In the genomic region with DNA sequence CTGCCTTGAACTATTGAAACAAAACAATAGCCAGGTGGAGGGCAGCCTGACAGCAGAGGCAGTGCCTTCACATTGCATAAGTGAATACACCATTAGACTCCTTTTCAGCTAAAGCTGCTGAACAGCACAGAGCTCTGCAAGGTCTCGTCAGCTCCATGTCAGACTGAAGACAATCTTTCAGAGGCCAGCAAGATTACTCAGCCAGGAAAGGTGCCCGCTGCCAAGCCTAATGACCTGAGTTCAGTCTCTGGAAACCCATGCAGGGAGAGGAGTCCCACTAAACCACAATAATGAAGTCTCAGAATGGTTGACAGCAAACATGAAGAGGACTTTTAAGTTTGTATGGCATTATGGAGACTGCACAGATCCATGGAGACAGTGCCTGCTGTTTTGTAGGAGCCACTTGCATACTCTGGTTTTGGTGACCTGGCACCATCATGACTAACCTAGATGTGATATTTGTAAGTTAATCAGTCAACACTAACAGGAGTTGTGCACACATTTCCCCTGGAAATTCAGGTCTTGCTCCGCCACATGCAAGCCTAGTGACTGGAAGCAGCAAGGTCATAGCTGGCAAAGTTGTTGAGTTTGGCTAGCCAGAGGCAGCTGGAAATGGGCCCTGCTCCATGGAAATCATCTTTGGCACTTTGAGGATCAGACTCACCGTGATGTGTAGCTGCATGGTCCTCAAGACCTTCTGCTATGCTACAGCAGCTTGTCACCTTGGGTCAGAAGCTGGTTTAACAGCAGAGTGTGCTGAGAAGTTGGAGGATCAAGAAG, we compare ENCODE assay signal across 28 mouse cellular contexts. TPM values are rescaled to one million over a fixed set of nuclear protein-coding genes. Genes with fewer than 3 reads are reported as not detected.
DNase-seq lines count a peak whose midpoint lies in the region; ATAC-seq lines count a peak whose summit lies in the region.
"Had no signal": no experiment of that assay in that cellular context is flagged by ENCODE, and none has a peak within 500 bp of the region (broad histone marks: within the 10 kb centered on the region; RNA-seq: fewer than 3 reads in every experiment).

No protein-coding gene starts in this region.

- no peak for ATAC-seq in kidney, embryonic 14.5 days (ENCODE audit: low FRiP score, low TSS enrichment)
- ATAC-seq: activated CD4-positive, CD25-positive, alpha-beta regulatory T cell, adult 4 months; CD4-positive, CD25-positive, alpha-beta regulatory T cell, adult 4 months; forebrain, embryonic 15.5 days; hindbrain, embryonic 16.5 days; intestine, embryonic 15.5 days had no signal

- no peak overlapping the region for H3K9ac ChIP-seq in kidney, embryonic 14.5 days (ENCODE audit: low read depth, low read length)
- H3K9ac ChIP-seq: embryonic facial prominence, embryonic 13.5 days; forebrain, embryonic 12.5 days; forebrain, embryonic 15.5 days; heart, embryonic 12.5 days; heart, embryonic 15.5 days; hindbrain, embryonic 13.5 days; intestine, embryonic 15.5 days had no signal

- H3K4me1 ChIP-seq in kidney, embryonic 14.5 days (ENCODE audit: control insufficient read depth, insufficient read depth, low read length) = no peaks in the 10 kb centered on the region
- H3K4me1 ChIP-seq: embryonic facial prominence, embryonic 10.5 days; embryonic facial prominence, embryonic 13.5 days; forebrain, embryonic 12.5 days; forebrain, embryonic 15.5 days; heart, embryonic 15.5 days; hindbrain, embryonic 10.5 days; intestine, embryonic 15.5 days had no signal

- WGBS in kidney, embryonic 14.5 days = 92% methylated on average over 4 of the region's 4 CpGs

- no peak overlapping the region for H3K4me3 ChIP-seq in kidney, embryonic 14.5 days (ENCODE audit: low read length)
- H3K4me3 ChIP-seq: embryonic facial prominence, embryonic 10.5 days; embryonic facial prominence, embryonic 13.5 days; erythroblast, embryonic 14.5 days; forebrain, embryonic 12.5 days; forebrain, embryonic 15.5 days; heart, embryonic 12.5 days; heart, embryonic 15.5 days; hindbrain, embryonic 10.5 days; hindbrain, embryonic 13.5 days; intestine, embryonic 15.5 days had no signal

- no peak overlapping the region for H3K4me2 ChIP-seq in kidney, embryonic 14.5 days (replicated peaks; ENCODE audit: low read depth, low read length)
- H3K4me2 ChIP-seq: embryonic facial prominence, embryonic 13.5 days; forebrain, embryonic 12.5 days; forebrain, embryonic 15.5 days; heart, embryonic 12.5 days; heart, embryonic 15.5 days; hindbrain, embryonic 13.5 days; intestine, embryonic 15.5 days had no signal

- no peaks in the 10 kb centered on the region for H3K27me3 ChIP-seq in kidney, embryonic 14.5 days (ENCODE audit: control insufficient read depth, insufficient read depth, low read length)
- H3K27me3 ChIP-seq: embryonic facial prominence, embryonic 13.5 days; forebrain, embryonic 12.5 days; forebrain, embryonic 15.5 days; heart, embryonic 12.5 days; heart, embryonic 15.5 days; hindbrain, embryonic 13.5 days; intestine, embryonic 15.5 days had no signal

- H3K36me3 ChIP-seq in kidney, embryonic 14.5 days (ENCODE audit: control insufficient read depth, insufficient read depth, low read length) = peaks cover 62% of the 10 kb centered on the region

- no peaks in the 10 kb centered on the region for H3K9me3 ChIP-seq in kidney, embryonic 14.5 days (ENCODE audit: control insufficient read depth, low read length)
- H3K9me3 ChIP-seq: embryonic facial prominence, embryonic 10.5 days; embryonic facial prominence, embryonic 13.5 days; forebrain, embryonic 12.5 days; forebrain, embryonic 15.5 days; heart, embryonic 12.5 days; heart, embryonic 15.5 days; hindbrain, embryonic 10.5 days; hindbrain, embryonic 13.5 days; intestine, embryonic 15.5 days had no signal

- H3K27ac ChIP-seq in kidney, embryonic 14.5 days (ENCODE audit: low read depth, low read length) = no peak overlapping the region
- H3K27ac ChIP-seq: embryonic facial prominence, embryonic 10.5 days; embryonic facial prominence, embryonic 13.5 days; forebrain, embryonic 12.5 days; forebrain, embryonic 15.5 days; heart, embryonic 15.5 days; hindbrain, embryonic 10.5 days; hindbrain, embryonic 13.5 days; intestine, embryonic 15.5 days had no signal

- peak; percentile 61 for DNase-seq in adrenal gland, postnatal 14 days
- DNase-seq in adrenal gland, adult 18-20 months (ENCODE audit: low spot score in 2 of 2) = no peak
- peak; percentile 40 for DNase-seq in kidney, adult 9 months
- DNase-seq in adipocyte (ENCODE audit: low spot score) = peak; percentile 45
- DNase-seq in right cerebral cortex, postnatal 10 days (ENCODE audit: low spot score in 2 of 2) = no peak
- DNase-seq: cerebellum, adult 11-12 months; cerebellum, adult 8-10 months; cerebellum, postnatal 10 days; cerebellum, postnatal 36 days; embryo, embryonic 11 days; gastrocnemius, postnatal 25 days; heart, adult 18-20 months; heart, postnatal 10 days; heart, postnatal 36 days had no signal

RNA-seq across cellular contexts. Expression of gene Grpel1, which starts 8.3 kb away (rescaled TPM):
- total RNA-seq in adrenal gland, postnatal 14 days (2021) = 93.6 and 94.2 TPM in 2 replicates
- total RNA-seq in adrenal gland, adult 18-20 months (2021) = 10 to 100 TPM; 76.2 to 79.3 TPM
- 60.1 and 61.8 TPM in 2 replicates for polyA plus RNA-seq in kidney, embryonic 14.5 days (2014; fragmentation: Nextera tagmentation; extraction: Ambion mirVana)

RNA-seq across cellular contexts. Expression of gene Tada2b, which starts 11.0 kb away (rescaled TPM):
- 36.4 and 37.6 TPM in 2 replicates for total RNA-seq in adrenal gland, postnatal 14 days (2021)
- total RNA-seq in adrenal gland, adult 18-20 months (2021) = 10 to 100 TPM; 35.0 to 39.6 TPM
- polyA plus RNA-seq in kidney, embryonic 14.5 days (2014; fragmentation: Nextera tagmentation; extraction: Ambion mirVana) = 3.4 and 3.8 TPM in 2 replicates

RNA-seq across cellular contexts. Expression of gene Ccdc96, which starts 11.3 kb away (rescaled TPM):
- 0.49 and 0.52 TPM in 2 replicates for total RNA-seq in adrenal gland, postnatal 14 days (2021)
- total RNA-seq in adrenal gland, adult 18-20 months (2021) = under 1 TPM; 0.17 to 0.45 TPM
- polyA plus RNA-seq in kidney, embryonic 14.5 days (2014; fragmentation: Nextera tagmentation; extraction: Ambion mirVana) = 0.17 and 0.58 TPM in 2 replicates
- polyA plus RNA-seq: activated CD4-positive, CD25-positive, alpha-beta regulatory T cell, adult 4 months; CD4-positive, CD25-positive, alpha-beta regulatory T cell, adult 4 months had no signal

Comparison
In these comparisons a context has a peak if more than half of its experiments do, and no peak if none do; other contexts are left out.
1. DNase-seq: peak in adrenal gland, postnatal 14 days (single experiment), kidney, adult 9 months (single experiment) and adipocyte (single experiment); none in adrenal gland, adult 18-20 months (0 of 2) and right cerebral cortex, postnatal 10 days (0 of 2).